Mouse (Mus musculus) mature B cell (primary cell): ENCODE data around the gene Rps11.
"Not testable (repeated sequence)": the region's sequence is repeated elsewhere in the genome, so short reads cannot be mapped to it uniquely, and the experiment has no call there.

Experiments used
- in situ Hi-C: fragments of 300-500 bp; cut with MboI; formaldehyde crosslinking; loops from 2 replicates; pipeline ENCODE4 v1.14.3; 2019

Gene Rps11

GRCm38 (mm10) chr7:45133446-45134159 lies 9.4 kb upstream of the Rps11 start:
- in situ Hi-C loops = loop anchor here (5.0 kb wide), 1 partner anchor 46 kb away; no protein-coding TSS in a partner anchor

- in situ Hi-C loops = loop anchor here (5.0 kb wide), 1 partner anchor 45 kb away; no protein-coding TSS in a partner anchor
These were observed 7.6 kb upstream of the Rps11 start for GRCm38 (mm10) chr7:45131850-45132249.

- in situ Hi-C loops = loop anchor here (5.0 kb wide), 1 partner anchor 43 kb away; no protein-coding TSS in a partner anchor
These were observed 5.7 kb upstream of the Rps11 start for GRCm38 (mm10) chr7:45129776-45130512.

GRCm38 (mm10) chr7:45129318-45129717 lies 5.1 kb upstream of the Rps11 start:
- in situ Hi-C loops = no loop called here

DNA sequence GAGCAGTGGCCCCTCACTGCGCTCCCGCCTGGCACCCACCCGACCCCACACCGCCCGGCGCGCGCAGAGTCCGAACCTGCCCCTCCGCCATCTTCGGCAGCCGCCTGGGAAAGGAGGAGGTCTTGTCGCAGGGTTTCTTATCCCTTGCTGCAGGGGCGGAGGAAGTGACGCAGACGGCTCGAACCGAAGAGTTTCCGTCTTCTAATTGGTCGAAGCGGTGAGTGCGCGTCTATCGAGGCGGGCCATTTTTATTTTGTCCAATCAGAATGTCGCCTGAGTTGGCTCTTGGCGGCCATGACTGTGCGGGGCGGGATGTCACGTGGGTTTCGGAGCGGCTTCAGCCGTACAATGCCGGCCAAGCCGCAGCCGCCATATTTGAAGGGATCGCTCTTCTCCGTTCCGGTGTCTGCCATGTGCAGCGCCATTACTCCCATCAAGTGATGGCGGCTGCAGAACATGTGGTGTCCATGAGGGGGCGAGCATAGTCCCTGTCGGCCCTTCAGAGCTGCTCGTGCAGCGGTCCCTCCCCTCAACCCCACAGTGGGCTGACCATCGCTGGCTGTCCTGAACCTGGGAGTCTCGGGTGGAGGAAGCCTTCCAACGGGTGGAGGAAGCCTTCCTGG lies 4.5 kb upstream of the Rps11 start, which contains the start of gene Rpl13a:
Rpl13a (minus strand) TSS at position 138 of the 623 bp plus-strand sequence.
- in situ Hi-C loops = no loop called here

DNA sequence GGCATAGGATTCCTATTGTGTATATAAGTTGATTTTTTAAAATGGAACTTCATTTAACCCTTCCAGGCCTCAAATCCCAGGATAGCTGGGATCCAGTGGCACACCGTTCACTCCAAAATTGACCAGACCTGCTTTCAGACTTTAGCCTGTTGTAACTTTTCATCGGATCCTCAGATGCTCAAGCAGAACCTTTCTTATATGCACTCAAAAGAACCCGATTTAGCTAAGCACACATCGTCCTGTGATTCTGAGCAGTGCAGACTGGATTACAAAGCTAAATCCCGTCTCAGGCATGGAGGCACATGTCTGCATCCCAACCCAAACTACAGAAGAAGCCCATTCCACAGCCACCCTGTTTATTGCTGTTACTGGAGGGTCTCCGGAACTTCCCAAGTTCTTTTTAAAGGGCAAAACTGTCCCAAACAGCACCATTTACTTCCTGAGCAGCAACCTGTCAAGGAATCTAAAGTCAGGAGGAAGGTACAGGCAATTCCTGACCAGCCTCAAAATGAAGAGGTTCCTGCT lies 3.5 kb upstream of the Rps11 start:
- in situ Hi-C loops = no loop called here

- in situ Hi-C loops = no loop called here
These were observed 2.8 kb upstream of the Rps11 start for GRCm38 (mm10) chr7:45126844-45127699.

GRCm38 (mm10) chr7:45126147-45126843 lies 2.1 kb upstream of the Rps11 start:
- in situ Hi-C loops = no loop called here

DNA sequence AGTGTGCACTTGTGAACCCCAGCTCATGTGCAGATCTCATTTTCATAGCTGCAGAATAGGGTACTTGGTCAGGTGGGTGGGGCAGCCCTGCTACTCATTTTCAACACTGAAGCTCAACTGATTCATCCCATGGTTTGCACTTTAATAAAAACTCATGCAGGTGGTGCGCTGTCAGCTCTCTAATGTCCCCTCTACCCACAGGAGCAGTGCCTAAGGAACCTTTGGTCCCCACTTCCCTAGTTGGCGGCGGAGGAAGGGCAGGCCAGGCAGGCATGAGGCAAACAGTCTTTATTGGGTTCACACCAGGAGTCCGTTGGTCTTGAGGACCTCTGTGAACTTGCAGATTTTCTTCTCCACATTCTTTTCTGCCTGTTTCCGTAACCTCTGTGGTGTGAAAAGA lies 1.4 kb upstream of the Rps11 start:
- in situ Hi-C loops = not testable (repeated sequence)

DNA sequence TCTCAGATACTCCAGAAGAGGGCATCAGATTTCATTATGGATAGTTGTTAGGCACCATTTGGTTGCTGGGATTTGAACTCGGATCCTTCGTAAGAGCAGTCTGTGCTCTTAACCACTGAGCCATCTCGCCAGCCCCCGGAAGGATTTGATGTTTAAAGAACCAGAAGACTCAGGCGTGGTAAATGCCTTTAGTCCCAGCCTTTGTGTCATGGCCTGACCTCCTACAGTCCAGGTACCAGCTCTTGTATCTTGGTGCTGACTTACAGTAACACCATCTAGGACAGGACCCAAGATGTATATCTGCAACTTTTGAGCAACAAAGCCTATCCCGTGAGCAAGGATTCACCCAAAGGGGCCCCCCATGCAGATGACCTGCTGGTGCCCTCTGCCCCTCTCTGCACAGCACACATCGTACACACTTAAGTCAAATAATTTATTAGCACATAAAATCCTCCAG lies 933 bp upstream of the Rps11 start:
- in situ Hi-C loops = no loop called here

DNA sequence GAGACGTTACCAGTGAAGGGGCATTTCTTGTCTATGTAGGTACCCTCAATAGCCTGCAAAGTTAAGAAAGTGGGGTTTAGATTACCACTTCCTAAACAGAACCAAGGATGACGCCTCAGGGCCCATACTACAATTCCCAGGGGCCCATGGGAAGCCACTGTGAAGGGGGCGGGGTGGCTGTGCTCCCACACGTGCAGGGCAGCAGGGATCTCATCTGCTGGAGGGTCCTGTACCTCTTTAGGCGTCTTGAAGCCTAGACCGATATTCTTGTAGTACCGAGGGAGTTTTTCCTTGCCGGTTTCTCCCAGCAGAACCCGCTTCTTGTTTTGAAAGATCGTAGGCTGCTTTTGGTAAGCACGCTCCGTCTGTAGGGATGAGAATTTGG lies 1.1 kb downstream of the Rps11 start:
- in situ Hi-C loops = no loop called here

GRCm38 (mm10) chr7:45122561-45123185 lies 1.6 kb downstream of the Rps11 start:
- in situ Hi-C loops = no loop called here

GRCm38 (mm10) chr7:45121966-45122365 lies 2.3 kb downstream of the Rps11 start:
- in situ Hi-C loops = no loop called here

DNA sequence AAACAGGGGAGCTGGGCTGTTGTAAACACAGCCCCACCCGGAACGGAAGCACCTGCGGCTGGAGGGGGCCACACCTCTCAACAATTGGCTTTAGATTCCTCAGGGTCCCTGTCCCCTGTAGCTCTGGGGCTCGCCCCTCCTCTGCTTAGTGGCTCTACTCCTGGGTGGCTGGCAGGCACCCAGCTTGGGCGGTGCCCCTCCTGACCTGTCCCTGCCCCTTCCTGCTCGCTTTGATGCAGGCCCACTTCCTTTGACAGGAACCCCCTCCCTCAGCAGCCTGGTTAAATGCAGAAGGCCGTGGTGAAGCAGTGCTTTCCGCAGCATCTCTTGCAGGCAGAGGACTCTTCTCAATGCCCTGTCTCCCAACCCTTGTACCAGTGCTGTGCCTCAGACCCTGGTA lies 2.8 kb downstream of the Rps11 start:
- in situ Hi-C loops = no loop called here

- in situ Hi-C loops = no loop called here
These were observed 4.2 kb downstream of the Rps11 start for GRCm38 (mm10) chr7:45119780-45120709.

- in situ Hi-C loops = no loop called here
These were observed 5.9 kb downstream of the Rps11 start for GRCm38 (mm10) chr7:45118336-45118735.

DNA sequence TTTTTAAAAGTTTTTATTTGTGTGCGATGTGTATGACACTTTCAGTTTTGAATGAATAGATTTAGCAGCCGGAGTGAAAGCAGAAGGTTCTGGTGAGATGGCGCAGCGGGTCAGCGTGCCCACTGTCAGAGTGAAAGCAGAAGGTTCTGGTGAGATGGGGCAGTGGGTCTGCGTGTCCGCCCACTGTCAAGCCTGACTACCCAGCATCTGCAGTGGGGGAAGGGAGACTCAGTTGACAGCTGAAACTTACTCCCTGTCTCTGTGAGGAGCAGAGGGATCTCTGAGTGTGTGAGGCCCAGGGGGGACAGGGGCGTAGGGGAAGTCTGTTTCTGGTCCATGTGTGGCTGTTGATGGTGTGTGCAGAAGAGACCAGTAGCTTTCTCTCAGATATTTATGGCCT lies 6.7 kb downstream of the Rps11 start:
- in situ Hi-C loops = no loop called here

GRCm38 (mm10) chr7:45113476-45113875 lies 10.8 kb downstream of the Rps11 start:
- in situ Hi-C loops = no loop called here

GRCm38 (mm10) chr7:45112529-45112928 lies 11.7 kb downstream of the Rps11 start:
- in situ Hi-C loops = no loop called here
